Mouse (Mus musculus) mouse embryonic stem cell (cell line): ENCODE data around the gene St3gal3.

Experiments used
- in situ Hi-C, 2 experiments: fragments of 300-500 bp; cut with MboI; formaldehyde crosslinking; loops; 1 replicate in 1 of 2; 3 replicates in 1 of 2; pipeline ENCODE4 v1.14.3; 2019 to 2020; ENCODE audit warnings: low sequenced_read_pairs in 2 of 2, low pct_unique_long_range_greater_than_20kb in 1 of 2, mixed read lengths in 1 of 2; ENCODE audit not compliant: unreplicated experiment in 1 of 2

Gene St3gal3

GRCm38 (mm10) chr4:118073128-118073527 lies 61.6 kb downstream of the St3gal3 start:
- in situ Hi-C loops = no loop called here

- in situ Hi-C loops = no loop called here
Measured at GRCm38 (mm10) chr4:118071891-118072290, 62.8 kb downstream of the St3gal3 start.

- in situ Hi-C loops = no loop called here
Measured at GRCm38 (mm10) chr4:118070255-118071234, 64.2 kb downstream of the St3gal3 start.

GRCm38 (mm10) chr4:118061809-118062463 lies 72.8 kb downstream of the St3gal3 start:
- in situ Hi-C loops = no loop called here

GRCm38 (mm10) chr4:118060915-118061530 lies 73.7 kb downstream of the St3gal3 start:
- in situ Hi-C loops = no loop called here

GRCm38 (mm10) chr4:118059816-118060475 lies 74.8 kb downstream of the St3gal3 start:
- in situ Hi-C loops = no loop called here

- in situ Hi-C loops = no loop called here
Measured at GRCm38 (mm10) chr4:118058116-118058677, 76.5 kb downstream of the St3gal3 start.

GRCm38 (mm10) chr4:118057076-118057475 lies 77.6 kb downstream of the St3gal3 start:
- in situ Hi-C loops = no loop called here

- in situ Hi-C loops = no loop called here
Measured at GRCm38 (mm10) chr4:118054615-118055014, 80.1 kb downstream of the St3gal3 start.

- in situ Hi-C loops = no loop called here
Measured at GRCm38 (mm10) chr4:118053904-118054303, 80.8 kb downstream of the St3gal3 start.

GRCm38 (mm10) chr4:118049606-118050302 lies 85.0 kb downstream of the St3gal3 start:
- in situ Hi-C loops = no loop called here

GRCm38 (mm10) chr4:118044510-118044909 lies 90.2 kb downstream of the St3gal3 start:
- in situ Hi-C loops = no loop called here

GRCm38 (mm10) chr4:118043331-118044002 lies 91.2 kb downstream of the St3gal3 start:
- in situ Hi-C loops = no loop called here

- in situ Hi-C loops = no loop called here
Measured at GRCm38 (mm10) chr4:118042671-118043320, 91.9 kb downstream of the St3gal3 start.

GRCm38 (mm10) chr4:118041145-118041544 lies 93.6 kb downstream of the St3gal3 start:
- in situ Hi-C loops = no loop called here

- in situ Hi-C loops = no loop called here
Measured at GRCm38 (mm10) chr4:118040650-118041049, 94.1 kb downstream of the St3gal3 start.

- in situ Hi-C loops = no loop called here
Measured at GRCm38 (mm10) chr4:118039964-118040363, 94.8 kb downstream of the St3gal3 start.
